Mouse (Mus musculus): ENCODE measurements around the gene Ifit3.

DNA sequence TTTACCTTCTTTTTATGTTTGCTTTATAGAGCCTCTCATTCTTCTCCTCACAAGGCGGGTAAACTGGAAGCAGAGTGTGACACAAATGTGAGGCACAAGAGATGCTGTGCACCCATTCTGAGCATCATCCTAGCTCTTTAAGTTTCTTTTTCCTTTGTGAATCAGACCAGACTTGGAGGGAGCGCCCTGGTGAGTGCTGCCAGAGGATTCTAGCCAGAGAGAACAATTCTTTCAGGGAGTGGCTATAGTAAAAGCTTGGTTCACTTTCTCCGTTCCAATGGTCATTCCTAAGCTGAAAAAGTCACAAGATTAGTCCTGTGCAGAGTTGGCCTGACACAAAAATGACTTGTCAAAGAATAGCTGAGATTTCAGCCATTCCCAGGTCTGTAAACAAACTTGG is 26.7 kb upstream of the Ifit3 start:
- TF ChIP-seq CTCF (IDR thresholded peaks at IDR 0.05) (no peak), POLR2A (IDR thresholded peaks at IDR 0.05; ENCODE audit: insufficient read depth, low read depth, low read length) (no peak)

All from heart, adult 2 months (tissue).